Mouse (Mus musculus) left cerebral cortex, adult 11 months (tissue): Measurements from ENCODE around the gene Serpina11.
"Not testable (repeated sequence)": the region's sequence is repeated elsewhere in the genome, so short reads cannot be mapped to it uniquely, and the experiment has no call there.

Experiments
- DNase-seq: peaks from one replicate; pipeline ENCODE4 v3.0.0; 2022; ENCODE audit warnings: low spot score

The Serpina11 gene

DNA sequence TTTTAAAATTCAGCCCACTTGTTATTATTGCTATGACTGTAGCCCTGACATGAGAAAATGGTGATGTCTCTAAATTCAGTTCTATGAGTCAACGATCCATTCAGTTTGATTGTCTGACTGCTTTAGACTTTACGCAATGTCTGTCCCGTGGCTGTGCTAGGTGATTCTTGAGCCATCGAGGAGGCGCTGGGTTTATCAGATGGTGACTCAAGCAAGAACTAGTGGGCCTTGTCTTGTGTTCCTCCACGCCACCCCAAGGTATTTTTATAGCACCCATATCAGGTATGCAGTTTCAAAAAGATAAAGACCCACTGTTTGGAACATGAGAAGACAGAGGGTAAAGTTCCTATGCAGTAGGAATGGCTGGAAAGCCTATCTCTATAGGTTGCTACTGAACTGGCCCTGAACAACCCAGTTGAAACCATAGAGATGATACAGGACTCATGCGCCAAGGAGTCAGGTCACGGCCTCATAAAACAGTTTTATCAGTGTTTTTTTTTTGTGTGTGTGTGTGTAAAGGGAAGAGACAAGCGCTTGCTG is 20.1 kb downstream of the Serpina11 start:
- no peak for DNase-seq

DNA sequence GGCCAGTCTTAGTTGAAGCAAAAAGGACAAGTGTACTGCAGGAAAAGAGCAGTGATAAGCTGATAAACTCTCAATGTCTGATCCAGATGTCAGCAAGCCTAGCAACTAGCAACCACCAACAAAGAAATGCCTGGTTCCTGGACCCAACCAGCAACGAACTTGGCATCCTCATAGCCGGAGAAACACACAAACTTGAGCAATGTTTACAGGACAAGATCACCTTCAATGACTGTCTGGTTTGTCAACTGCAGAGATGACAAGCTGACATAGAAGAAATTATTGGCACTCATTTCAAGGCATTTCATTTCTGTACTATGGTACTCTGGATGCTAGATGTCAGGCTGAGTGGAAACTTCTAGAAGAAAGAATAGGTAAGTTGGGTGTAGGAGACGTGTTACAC is 23.0 kb downstream of the Serpina11 start:
- DNase-seq: no peak

DNA sequence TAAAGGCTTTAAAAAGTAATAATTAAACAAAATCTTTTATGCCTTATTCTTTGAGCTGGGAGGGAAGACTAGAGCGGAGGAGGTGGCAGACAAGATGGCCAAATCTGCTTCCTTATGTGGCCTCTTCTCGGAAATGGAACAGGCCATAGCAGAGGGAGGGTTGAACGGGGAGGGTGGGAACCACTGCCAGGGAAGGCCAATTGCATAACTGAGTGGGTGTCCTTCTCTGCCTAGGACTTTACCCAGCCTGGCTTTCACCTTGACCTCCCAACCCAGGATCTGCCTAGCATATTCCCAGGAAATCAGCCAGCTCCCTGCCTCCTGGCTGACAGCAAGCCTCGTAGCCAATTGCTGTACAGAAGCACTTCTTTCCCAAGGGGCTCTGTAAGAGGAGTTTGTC is 26.5 kb downstream of the Serpina11 start:
- no peak for DNase-seq

DNA sequence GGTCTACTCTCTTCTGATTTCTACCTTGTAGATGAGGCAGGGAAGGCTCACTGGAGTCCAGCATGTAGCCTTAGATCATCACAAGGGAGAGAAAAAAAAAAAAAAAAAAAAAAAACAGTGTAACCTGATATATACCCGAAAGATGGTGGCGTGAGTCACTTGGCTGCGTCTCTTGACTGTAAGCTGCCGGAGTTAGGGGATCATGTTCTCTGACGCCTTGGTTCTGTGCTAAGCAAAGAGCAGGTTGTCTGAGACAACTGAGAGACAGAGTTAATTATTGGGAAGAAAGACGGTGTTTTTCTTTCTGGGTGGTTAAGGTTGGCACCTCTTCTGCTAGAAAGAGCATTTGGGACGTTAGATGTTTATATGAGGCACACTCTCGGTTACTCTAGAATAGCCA is 26.9 kb downstream of the Serpina11 start:
- no peak for DNase-seq

DNA sequence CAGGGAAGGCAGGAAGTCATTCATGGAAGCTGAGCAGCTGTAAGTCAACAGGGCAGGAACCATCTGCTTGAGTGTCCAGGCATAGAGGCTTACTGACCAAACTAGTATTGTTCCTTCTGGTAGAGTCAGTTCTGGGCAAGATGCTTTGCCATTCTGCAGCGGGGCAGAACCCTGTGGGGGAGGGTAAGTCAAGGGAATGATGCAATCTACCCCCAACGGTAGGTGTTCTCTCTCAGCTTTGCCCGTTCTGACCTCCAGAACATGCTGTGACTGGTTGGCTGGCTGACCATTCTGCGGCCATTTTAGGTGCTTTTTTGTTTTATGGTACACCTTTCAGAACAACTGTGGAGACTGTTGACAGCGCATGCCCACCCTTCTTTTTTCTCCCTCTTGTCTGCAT is 27.4 kb downstream of the Serpina11 start:
- DNase-seq: no peak

DNA sequence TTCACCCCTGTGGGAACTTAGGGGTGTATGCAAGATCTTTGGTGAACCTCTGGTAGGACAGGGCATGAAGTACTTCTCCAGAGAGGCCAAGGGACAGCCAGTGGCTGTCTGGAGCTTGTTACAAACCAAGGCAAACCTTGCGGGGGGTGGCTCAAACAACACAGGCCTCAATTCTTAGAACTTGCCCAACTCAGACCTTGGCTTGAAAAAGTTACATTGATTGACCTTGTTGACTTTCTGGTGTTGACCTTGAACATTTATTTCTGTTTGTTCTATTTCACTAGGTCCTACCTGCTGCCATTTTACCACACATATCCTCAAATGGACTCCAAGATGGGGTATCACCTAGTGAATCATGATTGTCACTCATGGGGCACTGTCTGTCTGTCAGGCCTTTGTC is 28.0 kb downstream of the Serpina11 start:
- DNase-seq: no peak

DNA sequence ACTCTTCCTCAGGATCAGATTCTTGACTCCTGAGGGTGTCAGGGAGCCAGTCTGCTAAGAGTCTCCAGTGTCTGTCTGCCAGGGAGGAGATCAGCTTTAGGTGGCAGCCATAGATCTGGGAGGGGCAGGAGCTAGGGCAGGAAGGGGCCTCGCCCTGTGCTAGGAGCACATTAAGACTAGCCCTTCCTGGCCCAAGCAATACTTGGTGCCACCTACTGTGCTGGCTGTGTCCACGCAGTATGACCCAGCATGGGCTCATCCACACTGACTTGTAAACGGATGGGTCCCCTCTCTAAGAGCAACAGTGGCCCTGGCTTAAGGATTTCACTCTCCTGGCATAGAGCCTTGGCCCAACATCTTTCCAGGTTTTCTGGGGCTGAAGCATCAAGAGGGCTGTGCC is 31.0 kb downstream of the Serpina11 start, which contains the start of gene Serpina1e:
Gene Serpina1e, minus strand, starts transcription at position 178 of the 400 bp plus-strand sequence.
- DNase-seq: no peak

DNA sequence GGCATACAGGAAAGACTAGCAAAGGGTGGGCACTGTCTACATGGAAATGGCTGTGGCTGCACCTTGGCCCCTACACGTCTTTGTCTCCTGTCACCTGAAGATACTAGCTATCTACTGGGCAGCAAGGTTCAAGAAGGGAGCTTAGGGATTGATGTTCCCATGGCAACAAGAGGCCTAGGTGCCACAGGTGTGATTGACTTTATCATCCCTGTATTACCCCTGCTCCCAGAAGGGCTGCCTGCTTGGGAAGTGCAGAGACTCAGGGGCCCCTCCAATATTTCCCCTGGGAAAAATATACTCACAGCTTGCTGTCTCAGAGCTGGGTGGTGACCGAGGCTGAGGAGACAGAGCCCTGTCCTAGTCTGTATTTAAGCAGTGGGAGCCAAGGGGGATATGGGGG is 33.2 kb downstream of the Serpina11 start:
- not testable (repeated sequence) for DNase-seq

DNA sequence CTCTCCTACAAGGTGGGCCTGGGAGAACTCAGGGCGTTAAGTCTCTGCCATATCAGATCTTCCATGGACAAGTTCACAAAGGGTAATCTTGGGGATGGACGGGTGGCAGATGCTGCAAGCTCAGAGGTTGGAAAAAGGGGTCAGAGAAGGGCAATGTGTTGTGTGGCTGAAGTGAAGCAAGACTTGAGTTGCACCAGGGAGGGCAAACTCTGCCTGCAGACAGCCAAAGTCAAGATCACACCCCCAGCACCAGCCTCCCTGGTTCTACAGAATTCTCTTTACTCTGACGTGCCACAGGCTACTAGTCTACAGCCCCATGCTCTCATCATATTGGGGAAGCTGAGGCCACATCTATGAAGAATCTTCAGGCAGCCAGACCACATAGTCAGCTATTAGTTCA is 36.8 kb downstream of the Serpina11 start:
- DNase-seq: not testable (repeated sequence)

DNA sequence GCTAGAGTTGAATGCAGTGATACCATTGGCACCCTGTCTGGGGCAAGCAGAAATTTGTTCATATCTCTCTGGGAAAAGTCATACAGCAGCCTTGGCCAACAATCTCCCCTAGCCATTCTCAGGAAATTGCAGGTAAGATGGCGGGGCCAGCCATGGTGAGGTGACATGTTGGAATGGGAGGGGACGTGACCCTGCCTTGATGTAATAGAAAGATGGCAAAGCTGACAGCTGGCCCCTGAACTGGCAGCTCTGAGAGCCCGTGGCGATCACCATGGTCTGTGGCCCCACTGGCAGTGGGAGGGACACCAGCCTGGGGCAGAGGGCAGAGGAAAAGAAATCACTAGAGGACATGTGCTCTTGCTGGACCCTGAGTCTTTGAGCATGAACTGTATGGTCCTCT is 43.5 kb downstream of the Serpina11 start:
- no peak for DNase-seq
